Mouse (Mus musculus): Measurements from ENCODE around the gene Spata13. TPM values are rescaled to one million over a fixed set of nuclear protein-coding genes. Genes with fewer than 3 reads are reported as not detected.

Gene Spata13
- polyA plus RNA-seq, 1 experiment from 2014 or later, result 16.8 TPM

DNA sequence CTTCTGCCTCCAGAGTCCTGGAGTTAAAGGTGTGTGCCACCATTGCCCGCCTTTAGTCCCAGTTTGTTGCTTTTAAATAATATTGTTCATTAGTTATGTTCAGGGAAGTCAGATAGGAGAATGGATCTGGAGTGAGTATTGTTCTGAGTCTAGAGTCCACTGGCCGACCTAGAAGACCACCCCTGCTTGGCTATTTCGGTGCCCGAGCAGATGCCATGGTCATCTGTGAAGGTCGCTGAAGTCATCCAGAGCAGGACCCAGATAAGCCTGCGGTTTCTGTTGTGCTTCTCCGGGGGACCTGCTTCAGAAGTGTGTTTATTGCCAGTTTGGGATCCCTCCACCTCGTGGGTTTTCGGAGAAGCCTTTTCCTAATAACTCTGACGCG, 22.9 kb downstream of the Spata13 start:
- H3K27me3 ChIP-seq (ENCODE audit: control insufficient read depth, insufficient read depth, low read length), result no peaks in the 10 kb centered on the region
- H3K27ac ChIP-seq (ENCODE audit: low read depth, low read length), result no peak overlapping the region
- H3K4me2 ChIP-seq, result no peak overlapping the region
- H3K36me3 ChIP-seq (ENCODE audit: control insufficient read depth, insufficient read depth, low read length), result no peaks in the 10 kb centered on the region
- no peak overlapping the region for H3K9ac ChIP-seq (ENCODE audit: low read depth, low read length)
- ATAC-seq (replicated peaks; ENCODE audit: insufficient number of reproducible peaks, low FRiP score, low TSS enrichment), result no peak
- H3K4me1 ChIP-seq (ENCODE audit: control insufficient read depth, insufficient read depth, low read length), result peaks cover 7% of the 10 kb centered on the region; the same call in 1 of the 2 replicates
- no peaks in the 10 kb centered on the region for H3K9me3 ChIP-seq (replicated peaks; ENCODE audit: control insufficient read depth, low read length)
- WGBS (ENCODE audit: insufficient replicate concordance), result 72% methylated on average over 11 of the region's 11 CpGs
- no peak overlapping the region for H3K4me3 ChIP-seq (ENCODE audit: low read depth, low read length)

DNA sequence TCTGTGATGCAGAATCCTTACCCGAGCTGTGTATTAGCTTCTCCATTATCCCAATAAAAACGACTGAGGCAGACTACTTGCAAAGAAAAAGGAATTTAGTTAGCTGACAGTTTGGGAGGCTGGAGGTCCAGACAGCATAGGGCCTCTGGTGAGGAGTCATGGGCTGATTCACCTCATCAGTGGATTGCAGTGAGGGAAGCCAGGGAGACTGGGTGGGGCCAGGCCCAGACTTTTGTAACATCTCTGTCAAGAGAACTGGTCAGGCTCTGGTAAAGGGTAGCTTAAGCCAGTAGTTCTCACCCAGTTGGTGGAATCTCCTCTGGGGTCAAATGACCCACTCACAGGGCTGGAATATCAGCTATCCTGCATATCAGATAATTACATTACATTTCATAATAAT, 24.1 kb downstream of the Spata13 start:
- ATAC-seq (replicated peaks; ENCODE audit: insufficient number of reproducible peaks, low FRiP score, low TSS enrichment), result no peak
- H3K9me3 ChIP-seq (replicated peaks; ENCODE audit: control insufficient read depth, low read length), result no peaks in the 10 kb centered on the region
- 58% methylated on average over 2 of the region's 2 CpGs for WGBS (ENCODE audit: insufficient replicate concordance)

DNA sequence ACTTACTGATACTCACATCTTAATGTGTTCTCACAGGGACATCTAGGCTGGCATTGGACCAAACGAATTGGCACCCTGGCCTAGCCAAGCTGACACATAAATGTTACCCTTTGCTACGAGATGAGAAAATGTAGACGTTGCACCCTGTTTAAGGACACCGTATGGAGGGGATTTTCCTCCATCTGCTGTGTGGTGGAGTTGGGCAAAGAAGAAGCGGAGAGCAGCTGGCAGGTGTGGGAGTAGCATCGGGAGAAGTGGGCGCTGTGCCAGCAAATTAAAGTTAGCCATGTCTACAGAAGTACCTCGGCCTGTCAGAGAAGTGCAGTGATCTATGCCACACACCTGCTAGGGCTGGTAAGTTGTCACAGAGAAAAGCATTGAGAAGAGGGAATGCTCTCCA, 25.7 kb downstream of the Spata13 start:
- H3K4me2 ChIP-seq, result no peak overlapping the region
- H3K9ac ChIP-seq (ENCODE audit: low read depth, low read length), result no peak overlapping the region
- WGBS (ENCODE audit: insufficient replicate concordance), result 81% methylated on average over 8 of the region's 8 CpGs
- H3K4me3 ChIP-seq (ENCODE audit: low read depth, low read length), result no peak overlapping the region
- no peaks in the 10 kb centered on the region for H3K36me3 ChIP-seq (ENCODE audit: control insufficient read depth, insufficient read depth, low read length)
- no peak overlapping the region for H3K27ac ChIP-seq (ENCODE audit: low read depth, low read length)
- no peak for ATAC-seq (replicated peaks; ENCODE audit: insufficient number of reproducible peaks, low FRiP score, low TSS enrichment)
- no peaks in the 10 kb centered on the region for H3K27me3 ChIP-seq (ENCODE audit: control insufficient read depth, insufficient read depth, low read length)
- H3K4me1 ChIP-seq (ENCODE audit: control insufficient read depth, insufficient read depth, low read length), result peaks cover 7% of the 10 kb centered on the region; the same call in 1 of the 2 replicates
- H3K9me3 ChIP-seq (replicated peaks; ENCODE audit: control insufficient read depth, low read length), result no peaks in the 10 kb centered on the region

More for the DNA sequence above, 24.1 kb downstream of the Spata13 start:
- H3K27ac ChIP-seq (ENCODE audit: low read depth, low read length), result no peak overlapping the region
- peaks cover 7% of the 10 kb centered on the region; the same call in 1 of the 2 replicates for H3K4me1 ChIP-seq (ENCODE audit: control insufficient read depth, insufficient read depth, low read length)
- no peaks in the 10 kb centered on the region for H3K36me3 ChIP-seq (ENCODE audit: control insufficient read depth, insufficient read depth, low read length)
- no peak overlapping the region for H3K9ac ChIP-seq (ENCODE audit: low read depth, low read length)
- H3K4me2 ChIP-seq, result no peak overlapping the region
- H3K4me3 ChIP-seq (ENCODE audit: low read depth, low read length), result no peak overlapping the region
- no peaks in the 10 kb centered on the region for H3K27me3 ChIP-seq (ENCODE audit: control insufficient read depth, insufficient read depth, low read length)

- no peak overlapping the region for H3K27ac ChIP-seq (ENCODE audit: low read depth, low read length)
- no peaks in the 10 kb centered on the region for H3K9me3 ChIP-seq (replicated peaks; ENCODE audit: control insufficient read depth, low read length)
- no peaks in the 10 kb centered on the region for H3K27me3 ChIP-seq (ENCODE audit: control insufficient read depth, insufficient read depth, low read length)
- H3K4me2 ChIP-seq, result no peak overlapping the region
- no peak overlapping the region for H3K9ac ChIP-seq (ENCODE audit: low read depth, low read length)
- 90% methylated on average over 8 of the region's 8 CpGs for WGBS (ENCODE audit: insufficient replicate concordance)
- no peak overlapping the region for H3K4me3 ChIP-seq (ENCODE audit: low read depth, low read length)
- H3K36me3 ChIP-seq (ENCODE audit: control insufficient read depth, insufficient read depth, low read length), result no peaks in the 10 kb centered on the region
- ATAC-seq (replicated peaks; ENCODE audit: insufficient number of reproducible peaks, low FRiP score, low TSS enrichment), result no peak
- H3K4me1 ChIP-seq (ENCODE audit: control insufficient read depth, insufficient read depth, low read length), result peaks cover 7% of the 10 kb centered on the region; the same call in 1 of the 2 replicates
These were observed 26.8 kb downstream of the Spata13 start for GRCm38 (mm10) chr14:60660591-60660990.

- Histone ChIP-seq H3K4me1 (ENCODE audit: control insufficient read depth, insufficient read depth, low read length) (peaks cover 7% of the 10 kb centered on the region; the same call in 1 of the 2 replicates), H3K9ac (ENCODE audit: low read depth, low read length) (no peak overlapping the region), H3K9me3 (replicated peaks; ENCODE audit: control insufficient read depth, low read length) (no peaks in the 10 kb centered on the region), H3K27ac (ENCODE audit: low read depth, low read length) (no peak overlapping the region), H3K27me3 (ENCODE audit: control insufficient read depth, insufficient read depth, low read length) (no peaks in the 10 kb centered on the region), H3K36me3 (ENCODE audit: control insufficient read depth, insufficient read depth, low read length) (no peaks in the 10 kb centered on the region), H3K4me2 (no peak overlapping the region), H3K4me3 (ENCODE audit: low read depth, low read length) (no peak overlapping the region)
- 88% methylated on average over 5 of the region's 5 CpGs for WGBS (ENCODE audit: insufficient replicate concordance)
- ATAC-seq (replicated peaks; ENCODE audit: insufficient number of reproducible peaks, low FRiP score, low TSS enrichment), result no peak
These were observed 27.5 kb downstream of the Spata13 start for GRCm38 (mm10) chr14:60661281-60661680.

- Histone ChIP-seq H3K36me3 (ENCODE audit: control insufficient read depth, insufficient read depth, low read length) (no peaks in the 10 kb centered on the region), H3K4me3 (ENCODE audit: low read depth, low read length) (no peak overlapping the region), H3K9me3 (replicated peaks; ENCODE audit: control insufficient read depth, low read length) (no peaks in the 10 kb centered on the region), H3K4me1 (ENCODE audit: control insufficient read depth, insufficient read depth, low read length) (no peaks in the 10 kb centered on the region), H3K9ac (ENCODE audit: low read depth, low read length) (no peak overlapping the region), H3K27me3 (ENCODE audit: control insufficient read depth, insufficient read depth, low read length) (no peaks in the 10 kb centered on the region), H3K4me2 (no peak overlapping the region), H3K27ac (ENCODE audit: low read depth, low read length) (no peak overlapping the region)
- ATAC-seq (replicated peaks; ENCODE audit: insufficient number of reproducible peaks, low FRiP score, low TSS enrichment), result no peak
- WGBS (ENCODE audit: insufficient replicate concordance), result 84% methylated on average over 11 of the region's 11 CpGs
These were observed 29.6 kb downstream of the Spata13 start for GRCm38 (mm10) chr14:60663309-60663940.

GRCm38 (mm10) chr14:60664641-60665040, 30.8 kb downstream of the Spata13 start:
- ATAC-seq (replicated peaks; ENCODE audit: insufficient number of reproducible peaks, low FRiP score, low TSS enrichment), result no peak

GRCm38 (mm10) chr14:60665263-60665662, 31.5 kb downstream of the Spata13 start:
- Histone ChIP-seq H3K27me3 (ENCODE audit: control insufficient read depth, insufficient read depth, low read length) (no peaks in the 10 kb centered on the region), H3K9ac (ENCODE audit: low read depth, low read length) (no peak overlapping the region), H3K4me2 (no peak overlapping the region), H3K4me3 (ENCODE audit: low read depth, low read length) (no peak overlapping the region), H3K4me1 (ENCODE audit: control insufficient read depth, insufficient read depth, low read length) (no peaks in the 10 kb centered on the region), H3K9me3 (replicated peaks; ENCODE audit: control insufficient read depth, low read length) (no peaks in the 10 kb centered on the region), H3K27ac (ENCODE audit: low read depth, low read length) (no peak overlapping the region), H3K36me3 (ENCODE audit: control insufficient read depth, insufficient read depth, low read length) (no peaks in the 10 kb centered on the region)
- no peak for ATAC-seq (replicated peaks; ENCODE audit: insufficient number of reproducible peaks, low FRiP score, low TSS enrichment)
- WGBS (ENCODE audit: insufficient replicate concordance), result 59% methylated on average over 6 of the region's 6 CpGs

More at GRCm38 (mm10) chr14:60664641-60665040, 30.8 kb downstream of the Spata13 start:
- no peaks in the 10 kb centered on the region for H3K27me3 ChIP-seq (ENCODE audit: control insufficient read depth, insufficient read depth, low read length)
- H3K36me3 ChIP-seq (ENCODE audit: control insufficient read depth, insufficient read depth, low read length), result no peaks in the 10 kb centered on the region
- no peaks in the 10 kb centered on the region for H3K9me3 ChIP-seq (replicated peaks; ENCODE audit: control insufficient read depth, low read length)
- H3K4me3 ChIP-seq (ENCODE audit: low read depth, low read length), result no peak overlapping the region
- 47% methylated on average over 4 of the region's 4 CpGs for WGBS (ENCODE audit: insufficient replicate concordance)
- H3K9ac ChIP-seq (ENCODE audit: low read depth, low read length), result no peak overlapping the region
- no peak overlapping the region for H3K27ac ChIP-seq (ENCODE audit: low read depth, low read length)
- H3K4me2 ChIP-seq, result no peak overlapping the region
- H3K4me1 ChIP-seq (ENCODE audit: control insufficient read depth, insufficient read depth, low read length), result no peaks in the 10 kb centered on the region

DNA sequence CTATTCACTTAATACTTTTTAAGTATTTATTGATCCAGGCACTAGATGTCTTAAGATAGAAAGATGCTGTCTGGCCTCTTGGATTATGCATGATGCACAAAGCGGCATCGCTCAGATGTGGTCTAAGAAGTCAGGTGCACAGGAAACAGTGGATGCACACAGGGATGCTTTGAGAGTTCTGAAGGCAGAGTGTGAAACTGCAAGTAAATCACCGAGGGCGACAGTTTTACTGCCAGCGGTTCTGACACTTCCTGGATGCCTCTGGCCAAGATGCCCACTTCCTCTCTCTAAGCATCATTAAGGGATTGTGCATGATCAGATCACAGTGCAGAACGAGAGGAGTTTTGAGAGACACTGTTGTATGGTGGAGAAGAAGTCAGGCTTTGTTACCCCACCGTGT, 32.5 kb downstream of the Spata13 start:
- no peaks in the 10 kb centered on the region for H3K9me3 ChIP-seq (replicated peaks; ENCODE audit: control insufficient read depth, low read length)
- no peak for ATAC-seq (replicated peaks; ENCODE audit: insufficient number of reproducible peaks, low FRiP score, low TSS enrichment)
- no peaks in the 10 kb centered on the region for H3K36me3 ChIP-seq (ENCODE audit: control insufficient read depth, insufficient read depth, low read length)
- peaks cover under 1% of the 10 kb centered on the region for H3K4me1 ChIP-seq (ENCODE audit: control insufficient read depth, insufficient read depth, low read length)
- no peak overlapping the region for H3K4me3 ChIP-seq (ENCODE audit: low read depth, low read length)
- no peaks in the 10 kb centered on the region for H3K27me3 ChIP-seq (ENCODE audit: control insufficient read depth, insufficient read depth, low read length)
- H3K27ac ChIP-seq (ENCODE audit: low read depth, low read length), result no peak overlapping the region
- no peak overlapping the region for H3K4me2 ChIP-seq
- 81% methylated on average over 7 of the region's 7 CpGs for WGBS (ENCODE audit: insufficient replicate concordance)
- H3K9ac ChIP-seq (ENCODE audit: low read depth, low read length), result no peak overlapping the region
